Mouse (Mus musculus) embryo, embryonic 9.5 days (tissue): Measurements from ENCODE around the gene Olfr1361.
A peak's percentile ranks its signal among the peaks of the same experiment; 100 is the strongest.

Experiments
- DNase-seq: peaks from one replicate; pipeline ENCODE4 v3.0.0-alpha.2; 2017; ENCODE audit errors: extremely low spot score

Gene Olfr1361

DNA sequence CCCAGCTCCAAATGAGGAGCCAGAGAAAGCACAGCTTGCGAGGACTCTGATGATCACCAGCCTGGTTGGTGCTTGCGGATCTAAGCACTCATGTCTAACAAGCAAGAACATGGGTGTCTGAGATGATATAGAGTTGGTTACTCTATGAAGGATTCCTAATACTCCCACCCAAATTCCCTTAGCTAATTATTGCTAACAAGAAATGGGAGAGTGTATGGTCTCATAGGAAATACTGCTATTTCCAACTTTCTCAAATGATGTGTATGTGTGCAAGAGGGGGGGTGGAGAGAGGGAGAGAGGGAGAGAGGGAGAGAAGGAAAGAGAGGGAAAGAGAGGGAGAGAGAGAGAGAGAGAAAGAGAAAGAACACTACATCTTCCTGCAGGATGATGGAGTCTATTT, at the start of gene Olfr1361:
TSS of gene Olfr1361 (minus strand) at position 101 of the 400 bp plus-strand sequence.
- DNase-seq = no peak

DNA sequence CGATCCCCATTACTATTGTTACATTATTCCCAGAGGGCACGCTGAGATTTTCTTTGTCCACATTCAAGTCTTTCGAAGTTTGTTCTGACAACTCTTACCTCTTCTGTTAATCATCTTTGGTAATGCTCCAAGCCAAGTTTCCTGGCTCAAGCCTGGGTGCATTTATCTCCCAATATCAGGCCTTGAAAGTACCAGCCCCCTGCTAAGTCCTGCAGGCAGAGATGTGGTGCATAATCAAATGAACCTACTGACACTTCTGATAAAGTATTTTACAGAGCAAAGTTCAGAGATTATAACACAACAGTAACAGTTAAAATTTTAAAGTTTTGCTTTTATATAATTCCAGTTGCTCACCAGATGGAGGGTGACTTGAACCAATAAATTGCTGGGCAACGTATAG, 48.5 kb upstream of the Olfr1361 start:
- no peak for DNase-seq

DNA sequence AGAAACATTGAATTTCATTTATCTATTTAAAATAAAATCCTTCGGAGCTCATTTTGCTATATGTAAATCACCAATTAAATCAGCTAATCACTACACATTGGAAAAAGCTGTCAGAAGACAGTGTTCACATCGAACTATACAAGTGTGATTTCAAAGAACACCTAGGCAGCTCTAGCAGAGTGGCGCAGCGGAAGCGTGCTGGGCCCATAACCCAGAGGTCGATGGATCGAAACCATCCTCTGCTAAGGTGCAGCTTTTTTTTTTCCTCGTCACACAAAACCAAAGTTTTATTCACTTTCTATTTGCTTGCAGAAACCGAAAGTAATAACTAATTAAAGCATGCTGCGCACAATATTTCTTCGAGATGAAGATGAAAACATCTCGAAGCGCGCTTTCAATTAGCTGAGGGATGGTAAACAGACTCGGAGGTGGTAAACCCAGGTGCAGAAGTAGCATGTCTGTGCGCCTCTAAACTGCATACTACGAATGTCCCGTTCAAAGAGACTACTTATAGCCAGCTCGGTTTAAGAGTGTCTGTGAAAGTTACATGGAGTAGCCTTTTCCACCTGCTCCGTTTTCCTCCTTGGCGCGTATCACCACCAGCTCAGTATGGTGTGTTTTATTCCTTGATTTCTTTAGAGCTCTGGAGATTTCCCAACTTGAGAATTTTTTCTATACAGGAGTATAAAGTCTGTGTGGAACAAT, 47.8 kb upstream of the Olfr1361 start:
- DNase-seq = peak; percentile 83

DNA sequence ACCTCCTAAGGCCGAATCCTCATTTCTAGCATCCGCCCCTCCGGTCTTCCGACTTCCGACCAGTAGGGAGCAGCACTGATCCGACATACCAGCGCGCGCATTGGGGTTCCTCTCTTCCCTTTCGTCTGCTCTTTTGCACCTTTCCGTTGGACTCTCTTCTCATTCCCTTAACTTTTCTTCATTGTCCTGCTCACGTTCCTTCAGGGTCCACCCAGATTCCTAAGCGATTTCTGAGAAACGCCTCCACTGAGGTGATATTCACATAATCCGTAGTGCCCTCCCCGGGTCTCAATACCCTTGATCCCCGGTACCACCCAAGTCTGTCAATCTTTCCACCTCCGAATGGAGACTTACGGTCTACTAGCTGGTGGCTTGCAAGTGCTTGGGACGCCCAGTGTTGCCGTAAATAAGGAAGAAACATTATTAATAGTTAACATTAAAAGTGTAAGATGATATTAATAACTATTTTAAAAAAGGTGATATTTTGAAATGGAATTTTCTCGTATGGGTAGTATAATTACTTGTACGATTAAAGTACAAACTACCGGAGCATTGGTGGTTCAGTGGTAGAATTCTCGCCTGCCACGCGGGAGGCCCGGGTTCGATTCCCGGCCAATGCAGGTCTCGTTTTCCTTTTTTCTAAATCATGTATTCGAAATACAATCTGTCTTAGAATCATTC, 47.0 kb upstream of the Olfr1361 start:
- peak; percentile 91 for DNase-seq

DNA sequence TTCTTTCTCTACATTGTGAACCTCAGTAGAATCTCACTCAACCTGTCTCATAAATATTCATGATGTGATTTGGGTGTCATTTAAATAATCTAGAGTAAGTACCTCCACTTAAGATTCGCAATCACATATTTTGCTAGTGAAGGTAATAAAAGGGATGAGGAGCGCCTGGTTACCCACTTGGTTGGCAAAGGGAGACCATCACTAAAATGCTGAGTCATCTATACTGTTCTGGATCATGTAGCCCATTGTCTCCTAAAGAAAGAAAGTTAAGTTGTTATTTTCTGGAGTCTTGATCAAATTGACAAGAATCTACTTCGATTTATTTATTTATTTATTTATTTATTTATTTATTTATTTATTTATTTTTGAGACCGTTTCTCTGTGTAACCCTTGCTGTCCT, 43.5 kb upstream of the Olfr1361 start:
- no peak for DNase-seq

DNA sequence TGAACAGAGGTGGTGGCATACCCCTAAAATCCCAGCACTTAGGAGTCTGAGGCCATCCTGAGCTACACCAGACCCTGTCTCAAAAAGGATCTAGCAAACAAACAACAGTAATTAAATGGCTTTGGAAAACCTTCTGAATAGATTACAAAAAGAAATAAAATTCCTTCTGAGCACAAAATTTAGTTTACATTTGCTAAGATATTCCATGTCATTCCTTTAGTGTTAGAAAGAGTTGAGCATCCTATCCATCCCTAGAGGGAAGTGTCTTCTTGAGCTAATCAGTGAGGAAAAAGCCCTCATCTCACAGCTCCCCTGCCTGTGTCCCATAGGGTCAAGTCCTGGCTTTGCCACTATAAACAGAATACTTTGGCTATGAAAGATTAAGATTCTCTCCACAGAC, 34.6 kb upstream of the Olfr1361 start, which contains the start of gene Olfr1359:
TSS of gene Olfr1359 (plus strand) at position 301 of the 400 bp plus-strand sequence.
- no peak for DNase-seq

DNA sequence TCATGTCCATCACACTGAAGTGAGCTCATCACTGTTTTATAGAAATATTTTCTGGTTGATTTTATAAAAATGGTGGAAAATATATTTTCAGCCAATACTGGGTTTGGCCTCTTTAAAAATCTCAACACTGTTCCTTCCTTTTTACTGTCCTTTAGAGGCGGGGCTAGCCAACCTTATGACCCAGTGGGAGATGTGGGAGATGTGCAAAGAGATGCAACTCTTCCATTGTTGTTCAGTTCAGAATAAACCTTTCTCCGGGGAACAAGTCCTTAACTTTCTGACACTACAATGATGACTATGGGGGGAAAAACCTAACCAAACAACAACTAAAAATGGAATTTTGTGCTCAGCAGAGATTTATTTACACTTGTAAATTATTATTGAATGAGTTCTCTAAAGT, 14.1 kb upstream of the Olfr1361 start, which contains the start of gene Olfr1360:
TSS of gene Olfr1360 (minus strand) at position 101 of the 400 bp plus-strand sequence.
- no peak for DNase-seq

DNA sequence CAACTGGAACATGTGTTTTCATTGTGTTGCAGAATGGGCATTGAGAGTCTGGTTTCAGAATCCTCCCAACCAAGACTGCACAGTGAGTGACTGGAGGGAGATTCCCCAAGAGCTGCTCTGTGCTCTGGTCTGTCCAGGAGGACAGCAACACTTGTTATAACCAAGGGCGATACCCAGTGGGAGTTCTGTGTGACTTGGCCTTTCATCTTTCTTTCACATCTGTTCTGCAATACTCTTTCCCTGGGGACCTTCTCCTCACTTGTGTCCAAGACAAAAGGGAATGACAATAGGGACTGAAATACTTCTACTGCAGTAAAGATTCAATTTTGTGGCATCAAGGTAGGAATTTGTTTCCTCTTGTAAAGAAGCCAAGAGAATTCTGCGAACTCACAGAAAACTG, 20.8 kb downstream of the Olfr1361 start, which contains the start of gene Olfr11:
TSS of gene Olfr11 (minus strand) at position 101 of the 400 bp plus-strand sequence.
- no peak for DNase-seq

DNA sequence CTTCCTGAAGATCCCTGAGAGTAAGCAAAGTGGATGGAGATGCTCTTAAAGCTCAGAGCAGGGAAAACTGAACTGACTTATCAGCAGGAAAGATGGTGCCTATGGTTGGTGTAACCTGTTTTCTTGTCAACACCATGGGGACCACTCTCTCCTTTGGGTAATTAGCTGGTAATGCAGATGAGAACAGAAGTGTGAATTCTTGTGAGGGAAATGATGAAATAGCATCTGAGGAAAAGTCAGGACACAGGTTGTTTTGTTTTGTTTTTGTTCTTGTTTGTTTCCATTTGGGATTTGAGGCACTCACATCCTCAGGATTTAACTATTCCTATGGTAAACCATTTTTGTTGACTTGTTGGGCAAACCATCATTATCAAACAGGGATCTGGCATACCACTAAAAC, 49.3 kb downstream of the Olfr1361 start, which contains the start of gene Olfr1362:
TSS of gene Olfr1362 (minus strand) at position 101 of the 400 bp plus-strand sequence.
- DNase-seq = no peak
